Mouse (Mus musculus) gastrocnemius, postnatal 10 days (tissue): Measurements from ENCODE around the gene Rmdn3. TPM values are rescaled to one million over a fixed set of nuclear protein-coding genes. Genes with fewer than 3 reads are reported as not detected.

Experiments
- DNase-seq: peaks from one replicate; pipeline ENCODE4 v3.0.0; 2021; ENCODE audit warnings: mixed read lengths
- long read RNA-seq, 2 experiments: library from polyadenylated mRNA; stranded (forward); transcript quantifications; one replicate each; pipeline ENCODE4 v2.0.0; 2021
- total RNA-seq, 2 experiments: library from RNA; stranded (reverse); gene quantifications; 2 replicates each; pipeline ENCODE4 v1.2.3; 2021

The Rmdn3 gene
- total RNA-seq = 1 to 10 TPM; 6.8 to 8.9 TPM
- long read RNA-seq, experiment 1, transcript Rmdn3-201 (13 exons, 2,249 nt) = major isoform, 13 of 14 reads
- long read RNA-seq, experiment 1, partial matches to known transcripts = 0 of 14 reads
- long read RNA-seq, experiment 1, other reads (novel, unspliced or antisense) = 1 of 14 reads
- long read RNA-seq, experiment 2, transcript Rmdn3-201 (13 exons, 2,249 nt) = major isoform, 10 of 13 reads
- long read RNA-seq, experiment 2, partial matches to known transcripts = 0 of 13 reads
- long read RNA-seq, experiment 2, other reads (novel, unspliced or antisense) = 3 of 13 reads

- peak; percentile 93 for DNase-seq
Observed at GRCm38 (mm10) chr2:119156681-119157572, at the start of gene Rmdn3. Rmdn3 (minus strand) TSS chr2:119157034.

GRCm38 (mm10) chr2:119203871-119204460 is 47.1 kb upstream of the Rmdn3 start:
- DNase-seq = no peak

- DNase-seq = peak; percentile 45
Observed at GRCm38 (mm10) chr2:119202914-119203453, 46.1 kb upstream of the Rmdn3 start.

- DNase-seq = no peak
Observed at GRCm38 (mm10) chr2:119198934-119199333, 42.1 kb upstream of the Rmdn3 start.

- DNase-seq = no peak
Observed at GRCm38 (mm10) chr2:119198049-119198448, 41.2 kb upstream of the Rmdn3 start.

- no peak for DNase-seq
Observed at GRCm38 (mm10) chr2:119197493-119197892, 40.7 kb upstream of the Rmdn3 start.

GRCm38 (mm10) chr2:119196316-119197108 is 39.7 kb upstream of the Rmdn3 start:
- no peak for DNase-seq

GRCm38 (mm10) chr2:119194140-119194539 is 37.3 kb upstream of the Rmdn3 start:
- peak; percentile 48 for DNase-seq

- no peak for DNase-seq
Observed at GRCm38 (mm10) chr2:119190969-119191368, 34.1 kb upstream of the Rmdn3 start.

GRCm38 (mm10) chr2:119189029-119189710 is 32.3 kb upstream of the Rmdn3 start:
- DNase-seq = peak; percentile 92

GRCm38 (mm10) chr2:119182914-119183313 is 26.1 kb upstream of the Rmdn3 start:
- no peak for DNase-seq

- DNase-seq = no peak
Observed at GRCm38 (mm10) chr2:119177384-119177939, 20.6 kb upstream of the Rmdn3 start.

GRCm38 (mm10) chr2:119176761-119177160 is 19.9 kb upstream of the Rmdn3 start:
- DNase-seq = no peak

- DNase-seq = no peak
Observed at GRCm38 (mm10) chr2:119175614-119176013, 18.8 kb upstream of the Rmdn3 start.

GRCm38 (mm10) chr2:119174866-119175265 is 18.0 kb upstream of the Rmdn3 start:
- no peak for DNase-seq

GRCm38 (mm10) chr2:119173991-119174651 is 17.3 kb upstream of the Rmdn3 start, which contains the start of gene Gm14137:
Gm14137 (plus strand) TSS chr2:119174509.
- no peak for DNase-seq

GRCm38 (mm10) chr2:119172862-119173576 is 16.2 kb upstream of the Rmdn3 start:
- peak; percentile 64 for DNase-seq

- no peak for DNase-seq
Observed at GRCm38 (mm10) chr2:119172446-119172845, 15.6 kb upstream of the Rmdn3 start.

- no peak for DNase-seq
Observed at GRCm38 (mm10) chr2:119171574-119171973, 14.7 kb upstream of the Rmdn3 start.
